Mouse (Mus musculus): ENCODE results near the gene Ccdc30.

DNA sequence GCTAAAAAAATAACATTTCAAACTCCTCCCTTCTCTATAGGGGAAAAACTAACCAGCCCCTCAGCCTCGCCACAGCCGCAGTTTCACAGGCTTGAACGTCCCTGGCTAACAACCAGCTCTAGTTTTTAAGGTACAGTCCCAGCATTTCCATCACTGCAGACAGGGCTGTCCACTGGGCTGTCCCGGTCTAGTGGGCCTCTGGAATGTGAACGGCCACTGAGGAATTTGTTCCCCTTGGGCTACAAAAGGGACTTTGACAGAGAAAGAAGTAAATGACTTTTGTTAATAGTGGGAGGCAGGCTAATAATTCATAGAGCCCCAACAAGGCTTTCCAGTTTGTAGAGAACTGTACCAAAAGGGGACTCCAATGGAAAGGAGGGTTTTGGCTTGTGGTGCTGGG lies 109.9 kb downstream of the Ccdc30 start:
- TF ChIP-seq POLR2A (IDR thresholded peaks at IDR 0.05; ENCODE audit: low read depth, low read length) (no peak), CTCF (conservative IDR thresholded peaks at IDR 0.05; ENCODE audit: insufficient read depth, insufficient read length, low read depth, low read length) (no peak)

All from kidney, adult 2 months (tissue).